Mouse (Mus musculus) kidney, embryonic 14.5 days (tissue): ENCODE results near the gene Zfp46. TPM values are rescaled to one million over a fixed set of nuclear protein-coding genes. Genes with fewer than 3 reads are reported as not detected.

Experiments
- ATAC-seq: fragments of 200-750 bp; cut with Nextera tagmentation; 2 replicates; pipeline ENCODE4 v1.8.0; 2017; ENCODE audit warnings: moderate number of reproducible peaks, mild to moderate bottlenecking, moderate TSS enrichment, moderate library complexity; ENCODE audit not compliant: low FRiP score, low TSS enrichment
- H3K27ac ChIP-seq: fragments of 300-500 bp; sonication (generic); 2 replicates; pipeline ENCODE4 v1.5.1; 2014; ENCODE audit warnings: low read depth, mild to moderate bottlenecking, low read length, moderate library complexity, mixed read lengths
- H3K27me3 ChIP-seq: fragments of 300-500 bp; sonication (generic); 2 replicates; pipeline ENCODE4 v1.6.1; 2014; ENCODE audit warnings: mild to moderate bottlenecking, low read length; ENCODE audit not compliant: control insufficient read depth, insufficient read depth
- H3K36me3 ChIP-seq: fragments of 300-500 bp; sonication (generic); 2 replicates; pipeline ENCODE4 v1.6.1; 2014; ENCODE audit warnings: low read length, mixed read lengths; ENCODE audit not compliant: control insufficient read depth, insufficient read depth
- H3K4me1 ChIP-seq: fragments of 300-500 bp; sonication (generic); 2 replicates; pipeline ENCODE4 v1.6.1; 2014; ENCODE audit warnings: low read length, mixed read lengths; ENCODE audit not compliant: control insufficient read depth, insufficient read depth
- H3K4me2 ChIP-seq: fragments of 300-500 bp; sonication (generic); replicated peaks from 2 replicates; pipeline ENCODE4 v1.6.1; 2014; ENCODE audit warnings: low read depth, mild to moderate bottlenecking, low read length
- H3K4me3 ChIP-seq: fragments of 300-500 bp; sonication (generic); 2 replicates; pipeline ENCODE4 v1.5.1; 2014; ENCODE audit warnings: mild to moderate bottlenecking, low read length
- H3K9ac ChIP-seq: fragments of 300-500 bp; sonication (generic); 2 replicates; pipeline ENCODE4 v1.6.1; 2014; ENCODE audit warnings: low read depth, mild to moderate bottlenecking, low read length, moderate library complexity
- H3K9me3 ChIP-seq: fragments of 300-500 bp; sonication (generic); 2 replicates; pipeline ENCODE4 v1.6.1; 2016; ENCODE audit warnings: low read length; ENCODE audit not compliant: control insufficient read depth
- whole genome bisulfite sequencing: fragments of 180-500 bp; shearing (Covaris S2); extraction: QIAGEN DNeasy Blood & Tissue Kit; methylation state at CpG from one replicate; pipeline ENCODE4 v1.1.7; 2014; 5-methylcytosine and 5-hydroxymethylcytosine counted together
- polyA plus RNA-seq: library from polyadenylated mRNA; unstranded; fragments of >200 nt; fragmentation: Nextera tagmentation; extraction: Ambion mirVana; gene quantifications from 2 replicates; pipeline ENCODE4 v1.2.1, GENCODE M21; 2014

Gene Zfp46
- polyA plus RNA-seq, 1 experiment from 2014 or later: 22.0 TPM

DNA sequence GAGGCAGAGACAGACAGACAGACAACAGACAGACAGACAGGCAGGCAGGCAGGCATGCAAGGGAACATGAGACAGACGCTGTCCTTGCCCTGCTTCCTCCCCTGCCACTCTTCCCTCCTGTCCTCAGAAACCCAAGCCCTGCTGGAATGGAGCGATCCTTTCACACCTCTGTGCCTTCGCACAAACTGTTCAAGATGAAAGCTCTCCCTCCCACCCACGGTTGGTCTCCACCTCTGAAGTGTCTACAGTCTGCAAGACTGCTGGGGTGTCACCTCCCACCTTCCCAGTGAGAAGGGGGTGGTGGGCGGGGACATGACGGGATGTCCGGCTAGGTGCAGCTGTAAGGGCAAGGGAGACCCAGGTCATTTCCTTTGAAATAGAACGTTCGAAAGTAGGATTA is 2.9 kb upstream of the Zfp46 start:
- Histone ChIP-seq H3K4me3 (no peak overlapping the region), H3K9ac (no peak overlapping the region), H3K36me3 (no peaks in the 10 kb centered on the region), H3K4me2 (no peak overlapping the region; the same call in 1 of the 2 replicates), H3K4me1 (peaks cover 22% of the 10 kb centered on the region), H3K27ac (peak overlapping the region; percentile 11; the same call in 1 of the 2 replicates), H3K27me3 (no peaks in the 10 kb centered on the region), H3K9me3 (no peaks in the 10 kb centered on the region)
- 18% methylated on average over 9 of the region's 9 CpGs for WGBS
- no peak for ATAC-seq

DNA sequence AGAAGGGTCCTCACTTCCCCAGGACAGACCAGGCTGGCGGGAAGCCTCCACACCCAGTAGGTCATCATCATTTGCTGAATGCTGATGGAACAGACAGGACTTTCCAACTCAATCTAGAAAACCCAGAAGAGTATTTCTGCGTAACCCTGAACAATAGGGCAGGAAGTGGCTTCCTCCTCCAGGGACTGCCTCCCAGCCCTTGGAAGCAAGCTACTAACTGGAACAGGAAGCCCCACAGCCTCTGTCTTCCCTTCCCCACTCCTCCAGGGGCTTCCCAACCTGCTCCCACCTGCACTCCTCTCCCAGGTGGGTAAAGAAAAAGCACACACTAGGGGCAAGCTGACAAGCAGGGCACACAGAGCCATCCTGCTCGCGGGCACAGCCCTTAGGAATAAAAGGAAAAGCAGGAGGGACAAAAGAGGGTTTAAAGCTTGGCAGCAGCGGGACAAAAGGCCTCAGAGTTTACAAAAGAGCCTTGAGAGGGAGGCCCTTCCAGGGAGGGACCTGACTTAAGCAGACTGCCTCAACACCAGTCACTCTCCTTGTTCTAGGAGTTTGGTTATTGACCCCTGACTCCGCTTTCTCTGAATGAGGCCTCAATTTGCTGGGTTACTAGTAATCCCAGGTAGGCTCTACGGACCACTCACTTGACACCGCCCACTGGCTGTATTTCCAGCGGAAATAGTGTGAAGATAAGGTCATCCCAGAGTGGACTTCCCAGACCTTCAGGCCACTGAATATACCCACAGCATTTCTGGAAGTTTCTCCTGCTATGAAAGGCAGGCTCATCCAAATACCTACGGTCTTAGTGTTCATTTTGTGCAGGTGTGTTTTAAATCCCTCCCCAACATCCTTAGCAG is 1.6 kb upstream of the Zfp46 start:
- Histone ChIP-seq H3K4me2 (no peak overlapping the region), H3K4me1 (peaks cover 27% of the 10 kb centered on the region), H3K9ac (no peak overlapping the region), H3K27ac (peak overlapping the region; percentile 89), H3K27me3 (no peaks in the 10 kb centered on the region), H3K9me3 (no peaks in the 10 kb centered on the region), H3K36me3 (peaks cover 7% of the 10 kb centered on the region; the same call in 1 of the 2 replicates), H3K4me3 (no peak overlapping the region)
- ATAC-seq: no peak
- 48% methylated on average over 10 of the region's 10 CpGs for WGBS

DNA sequence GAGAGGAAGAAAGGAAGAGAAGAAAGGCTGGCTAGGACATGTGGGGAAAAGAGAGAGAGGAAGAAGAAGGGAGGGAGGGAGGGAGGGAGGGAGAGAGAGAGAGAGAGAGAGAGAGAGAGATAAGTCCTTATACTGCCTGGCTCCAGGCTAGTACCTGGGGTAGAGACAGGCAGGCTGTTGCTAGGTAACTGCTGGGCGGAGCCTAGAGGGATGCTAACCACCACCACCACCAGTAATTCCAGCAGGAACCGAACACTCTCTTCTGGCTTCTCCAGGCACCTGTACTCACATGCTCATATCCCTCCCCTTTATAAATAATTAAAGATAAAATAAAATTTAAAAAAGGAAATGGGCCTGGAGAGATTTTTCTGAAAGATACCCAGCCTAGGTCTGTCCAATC is 700 bp upstream of the Zfp46 start:
- no peak overlapping the region for H3K9ac ChIP-seq
- peaks cover 1% of the 10 kb centered on the region; the same call in 1 of the 2 replicates for H3K9me3 ChIP-seq
- WGBS: 30% methylated on average over 2 of the region's 2 CpGs
- H3K36me3 ChIP-seq: peaks cover 16% of the 10 kb centered on the region
- peak overlapping the region; percentile 89; the same call in 1 of the 2 replicates for H3K27ac ChIP-seq
- peaks cover 27% of the 10 kb centered on the region for H3K4me1 ChIP-seq
- H3K27me3 ChIP-seq: no peaks in the 10 kb centered on the region
- H3K4me2 ChIP-seq: no peak overlapping the region
- H3K4me3 ChIP-seq: no peak overlapping the region
- ATAC-seq: no peak

DNA sequence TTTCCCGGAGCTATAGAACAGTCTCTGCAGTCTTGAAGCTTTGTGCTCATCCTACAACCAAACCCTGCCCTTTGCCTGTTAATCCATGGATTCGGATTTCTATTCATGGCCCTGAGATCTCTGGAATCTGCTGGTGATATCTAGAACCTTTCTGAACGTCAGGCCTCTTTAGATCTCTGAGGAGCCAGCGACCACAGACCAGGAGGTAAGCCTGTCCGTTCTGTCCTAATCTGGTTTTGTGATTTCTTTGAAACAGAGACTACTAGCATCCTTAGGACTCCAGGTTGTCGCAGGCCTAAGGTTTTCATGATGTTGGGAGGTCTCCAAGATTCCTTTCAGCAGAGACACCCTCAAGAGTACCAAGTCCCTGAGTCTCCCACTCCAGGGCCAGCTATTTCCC is 408 bp downstream of the Zfp46 start:
- peak overlapping the region; percentile 63 for H3K4me3 ChIP-seq
- peaks cover 3% of the 10 kb centered on the region; the same call in 1 of the 2 replicates for H3K9me3 ChIP-seq
- H3K36me3 ChIP-seq: peaks cover 25% of the 10 kb centered on the region
- no peak for ATAC-seq
- H3K4me2 ChIP-seq: peak overlapping the region; percentile 61
- H3K4me1 ChIP-seq: peaks cover 27% of the 10 kb centered on the region
- 33% methylated on average over 6 of the region's 6 CpGs for WGBS
- H3K9ac ChIP-seq: peak overlapping the region; percentile 49
- no peaks in the 10 kb centered on the region; the same call in 1 of the 2 replicates for H3K27me3 ChIP-seq
- H3K27ac ChIP-seq: peak overlapping the region; percentile 89

DNA sequence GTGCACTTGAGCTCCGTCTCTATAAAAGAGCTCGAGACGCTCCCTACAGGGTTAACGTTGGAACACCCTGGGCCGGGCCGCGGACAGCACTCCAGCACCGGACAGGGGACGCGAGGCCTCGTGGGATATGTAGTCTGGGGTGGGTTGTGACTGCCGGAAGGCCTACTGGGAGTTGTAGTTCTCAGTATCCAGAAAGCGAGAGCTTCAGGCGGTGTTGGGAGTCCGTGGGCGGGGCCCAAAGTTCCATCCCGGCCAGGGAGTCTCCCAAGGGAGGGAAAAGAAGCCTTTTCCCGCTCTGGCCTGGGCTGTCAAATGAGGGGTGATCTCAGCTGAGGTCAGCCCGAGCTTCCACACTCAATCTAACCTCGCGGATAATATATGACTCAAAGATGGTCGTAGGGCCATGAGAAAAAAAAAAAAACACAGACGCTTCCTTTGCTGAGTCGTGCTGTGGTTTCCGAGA is 896 bp downstream of the Zfp46 start:
- peaks cover 27% of the 10 kb centered on the region for H3K4me1 ChIP-seq
- H3K4me3 ChIP-seq: peak overlapping the region; percentile 63
- under 1% methylated on average over 25 of the region's 25 CpGs for WGBS
- H3K9ac ChIP-seq: peak overlapping the region; percentile 49
- H3K27ac ChIP-seq: peak overlapping the region; percentile 89
- H3K27me3 ChIP-seq: no peaks in the 10 kb centered on the region; the same call in 1 of the 2 replicates
- H3K4me2 ChIP-seq: peak overlapping the region; percentile 61
- H3K36me3 ChIP-seq: peaks cover 30% of the 10 kb centered on the region
- ATAC-seq: peak; percentile 94
- H3K9me3 ChIP-seq: peaks cover 3% of the 10 kb centered on the region; the same call in 1 of the 2 replicates

DNA sequence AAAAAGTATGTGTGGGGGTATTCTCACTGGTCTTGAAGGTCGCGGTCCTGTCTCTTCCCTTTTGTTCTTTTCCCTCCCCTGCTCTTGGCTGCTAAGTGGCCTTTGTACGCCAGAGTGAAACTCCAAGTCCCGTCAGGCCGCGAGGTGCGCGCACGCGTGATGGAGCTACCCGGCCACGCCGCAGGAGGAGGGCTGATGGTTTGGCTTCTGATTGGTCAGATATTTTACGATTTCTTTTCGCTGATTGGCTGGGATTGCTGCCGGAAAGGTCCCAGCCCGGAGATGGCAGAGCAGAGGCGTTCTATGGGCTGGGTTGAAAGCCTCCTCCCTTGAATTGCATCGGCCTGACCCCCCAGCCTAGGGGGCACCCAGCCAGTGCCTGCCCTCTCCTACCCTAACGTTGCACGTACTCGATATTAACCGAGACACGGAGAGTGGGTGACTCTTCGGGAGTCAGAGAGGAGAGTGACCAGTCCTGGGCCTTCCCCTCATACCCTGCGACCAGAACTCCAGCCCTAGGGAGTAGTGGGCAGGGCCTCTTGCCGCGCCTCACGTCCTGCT is 1.4 kb downstream of the Zfp46 start:
- peak; percentile 84 for ATAC-seq
- peak overlapping the region; percentile 61 for H3K4me2 ChIP-seq
- H3K9me3 ChIP-seq: peaks cover 3% of the 10 kb centered on the region; the same call in 1 of the 2 replicates
- no peaks in the 10 kb centered on the region; the same call in 1 of the 2 replicates for H3K27me3 ChIP-seq
- H3K27ac ChIP-seq: peak overlapping the region; percentile 89
- peak overlapping the region; percentile 63 for H3K4me3 ChIP-seq
- under 1% methylated on average over 29 of the region's 29 CpGs for WGBS
- H3K36me3 ChIP-seq: peaks cover 35% of the 10 kb centered on the region
- H3K9ac ChIP-seq: peak overlapping the region; percentile 49
- peaks cover 27% of the 10 kb centered on the region for H3K4me1 ChIP-seq

DNA sequence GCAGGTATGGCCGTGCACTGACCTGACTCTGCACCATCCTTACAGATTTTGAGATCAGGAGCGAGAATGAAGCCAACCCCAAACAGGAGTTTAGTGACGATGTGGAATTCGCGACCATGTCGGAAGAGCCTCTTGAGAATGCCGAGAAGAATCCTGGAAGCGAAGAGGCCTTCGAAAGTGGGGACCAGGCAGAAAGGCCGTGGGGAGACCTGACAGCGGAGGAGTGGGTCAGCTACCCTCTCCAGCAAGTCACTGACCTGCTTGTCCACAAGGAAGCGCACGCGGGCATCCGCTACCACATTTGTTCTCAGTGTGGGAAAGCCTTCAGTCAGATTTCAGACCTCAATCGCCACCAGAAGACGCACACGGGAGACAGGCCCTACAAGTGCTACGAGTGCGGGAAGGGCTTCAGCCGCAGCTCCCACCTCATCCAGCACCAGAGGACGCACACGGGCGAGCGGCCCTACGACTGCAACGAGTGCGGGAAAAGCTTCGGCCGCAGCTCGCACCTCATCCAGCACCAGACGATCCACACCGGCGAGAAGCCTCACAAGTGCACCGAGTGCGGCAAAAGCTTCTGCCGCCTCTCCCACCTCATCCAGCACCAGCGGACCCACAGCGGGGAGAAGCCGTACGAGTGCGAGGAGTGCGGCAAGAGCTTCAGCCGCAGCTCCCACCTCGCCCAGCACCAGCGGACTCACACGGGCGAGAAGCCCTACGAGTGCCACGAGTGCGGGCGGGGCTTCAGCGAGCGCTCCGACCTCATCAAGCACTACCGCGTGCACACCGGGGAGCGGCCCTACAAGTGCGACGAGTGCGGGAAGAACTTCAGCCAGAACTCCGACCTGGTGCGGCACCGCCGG is 5.7 kb downstream of the Zfp46 start:
- WGBS: 52% methylated on average over 66 of the region's 66 CpGs

DNA sequence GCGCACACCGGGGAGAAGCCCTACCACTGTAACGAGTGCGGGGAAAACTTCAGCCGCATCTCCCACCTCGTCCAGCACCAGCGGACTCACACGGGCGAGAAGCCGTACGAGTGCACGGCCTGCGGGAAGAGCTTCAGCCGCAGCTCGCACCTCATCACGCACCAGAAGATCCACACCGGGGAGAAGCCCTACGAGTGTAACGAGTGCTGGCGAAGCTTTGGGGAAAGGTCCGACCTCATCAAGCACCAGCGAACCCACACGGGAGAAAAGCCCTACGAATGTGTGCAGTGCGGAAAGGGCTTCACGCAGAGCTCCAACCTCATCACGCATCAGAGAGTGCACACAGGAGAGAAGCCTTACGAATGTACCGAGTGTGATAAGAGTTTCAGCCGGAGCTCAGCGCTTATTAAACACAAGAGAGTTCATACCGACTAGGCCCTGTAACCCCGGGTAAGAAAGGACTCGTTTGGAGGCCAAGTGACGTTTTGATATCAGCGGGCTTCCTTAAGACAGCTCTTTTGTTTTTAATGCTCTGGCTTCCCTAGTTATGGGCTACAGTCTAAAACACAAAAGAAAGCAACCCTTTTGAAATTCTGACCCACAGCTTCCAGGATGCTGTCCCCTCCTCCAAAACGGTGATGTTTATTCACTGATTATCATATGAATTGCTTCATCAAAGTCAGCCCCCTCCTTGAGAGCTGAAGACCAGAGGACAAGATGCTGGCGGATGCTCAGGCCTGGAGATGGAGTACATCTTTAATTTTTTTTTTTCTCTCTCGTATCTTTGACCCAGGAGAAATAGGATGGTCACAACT is 6.5 kb downstream of the Zfp46 start:
- Histone ChIP-seq H3K4me1 (peaks cover 7% of the 10 kb centered on the region), H3K4me3 (no peak overlapping the region), H3K4me2 (no peak overlapping the region), H3K9me3 (peaks cover 3% of the 10 kb centered on the region; the same call in 1 of the 2 replicates), H3K27ac (no peak overlapping the region), H3K27me3 (no peaks in the 10 kb centered on the region; the same call in 1 of the 2 replicates), H3K36me3 (peaks cover 73% of the 10 kb centered on the region), H3K9ac (no peak overlapping the region)
- ATAC-seq: no peak
- WGBS: 63% methylated on average over 39 of the region's 39 CpGs

More for the DNA sequence above, 5.7 kb downstream of the Zfp46 start:
- peaks cover 73% of the 10 kb centered on the region for H3K36me3 ChIP-seq
- H3K4me3 ChIP-seq: no peak overlapping the region
- H3K4me1 ChIP-seq: peaks cover 7% of the 10 kb centered on the region
- H3K9me3 ChIP-seq: peaks cover 3% of the 10 kb centered on the region; the same call in 1 of the 2 replicates
- H3K27ac ChIP-seq: no peak overlapping the region
- no peak for ATAC-seq
- no peaks in the 10 kb centered on the region; the same call in 1 of the 2 replicates for H3K27me3 ChIP-seq
- H3K9ac ChIP-seq: 0 out of 2 replicates have a peak overlapping the region, but pooled peaks have one; percentile 7
- no peak overlapping the region for H3K4me2 ChIP-seq
